Mouse (Mus musculus) neural tube, embryonic 13.5 days (tissue): ENCODE results near the gene Itfg1. TPM values are rescaled to one million over a fixed set of nuclear protein-coding genes. Genes with fewer than 3 reads are reported as not detected.
A peak's percentile ranks its signal among the peaks of the same experiment; 100 is the strongest.

Source experiments
- ATAC-seq: fragments of 200-750 bp; cut with Nextera tagmentation; 2 replicates; pipeline ENCODE4 v1.8.0; 2017; ENCODE audit warnings: low read depth, mild to moderate bottlenecking, moderate TSS enrichment, moderate library complexity
- H3K27ac ChIP-seq: fragments of 300-500 bp; sonication (generic); replicated peaks from 2 replicates; pipeline ENCODE4 v1.5.1; 2015; ENCODE audit warnings: moderate library complexity, mild to moderate bottlenecking, inconsistent platforms
- H3K27me3 ChIP-seq: fragments of 300-500 bp; sonication (generic); 2 replicates; pipeline ENCODE4 v1.6.1; 2015; ENCODE audit warnings: mild to moderate bottlenecking, inconsistent platforms
- H3K36me3 ChIP-seq: fragments of 300-500 bp; sonication (generic); 2 replicates; pipeline ENCODE4 v1.6.1; 2015; ENCODE audit warnings: mild to moderate bottlenecking, inconsistent platforms
- H3K4me1 ChIP-seq: fragments of 300-500 bp; sonication (generic); replicated peaks from 2 replicates; pipeline ENCODE4 v1.6.1; 2015; ENCODE audit warnings: inconsistent platforms
- H3K4me2 ChIP-seq: fragments of 300-500 bp; sonication (generic); 2 replicates; pipeline ENCODE4 v1.6.1; 2015; ENCODE audit warnings: inconsistent platforms, mild to moderate bottlenecking, moderate library complexity
- H3K4me3 ChIP-seq: fragments of 300-500 bp; sonication (generic); 2 replicates; pipeline ENCODE4 v1.5.1; 2015; ENCODE audit warnings: mild to moderate bottlenecking, inconsistent platforms
- H3K9ac ChIP-seq: fragments of 300-500 bp; sonication (generic); 2 replicates; pipeline ENCODE4 v1.6.1; 2015; ENCODE audit warnings: moderate library complexity, mild to moderate bottlenecking, inconsistent platforms
- H3K9me3 ChIP-seq: fragments of 300-500 bp; sonication (generic); 2 replicates; pipeline ENCODE4 v1.6.1; 2016; ENCODE audit warnings: inconsistent platforms
- WGBS: fragments of 180-500 bp; shearing (Covaris S2); methylation state at CpG from one replicate; pipeline ENCODE4 v1.1.7; 2015; 5-methylcytosine and 5-hydroxymethylcytosine counted together
- microRNA-seq: library from miRNA; unstranded; fragments of <30 nt; microRNA quantifications from one replicate; pipeline ENCODE4, GENCODE M21; 2016
- polyA plus RNA-seq: library from polyadenylated mRNA; unstranded; fragments of >200 nt; fragmentation: Nextera tagmentation; extraction: Ambion mirVana; gene quantifications from 2 replicates; pipeline ENCODE4 v1.2.1, GENCODE M21; 2015

Gene Itfg1
- polyA plus RNA-seq, 1 experiment from 2014 or later = 170 TPM

DNA sequence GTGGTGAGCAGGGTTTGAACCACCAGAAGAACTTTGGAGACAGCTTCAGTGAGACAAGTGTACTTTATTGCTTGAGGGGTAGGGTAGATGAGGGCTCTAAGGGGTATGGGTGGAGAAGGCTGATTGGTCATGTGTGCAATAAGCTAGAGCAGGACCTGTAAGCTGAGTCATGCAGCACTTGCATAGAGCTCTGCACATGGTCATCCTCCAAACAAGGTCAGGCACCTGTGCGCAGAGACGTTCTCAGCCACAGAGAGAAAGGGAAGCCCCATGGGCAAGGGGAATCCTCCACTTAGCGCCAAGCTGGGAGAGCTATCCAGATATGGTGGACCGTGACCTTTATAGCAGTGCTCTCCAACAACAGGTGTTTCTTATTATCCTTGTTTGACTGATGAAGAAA, 124.0 kb downstream of the Itfg1 start:
- no peaks in the 10 kb centered on the region for H3K9me3 ChIP-seq
- no peak for ATAC-seq
- 97% methylated on average over 4 of the region's 4 CpGs for WGBS

GRCm38 (mm10) chr8:85706988-85707387, 133.7 kb downstream of the Itfg1 start:
- Histone ChIP-seq H3K27me3 (peaks cover 9% of the 10 kb centered on the region), H3K9me3 (no peaks in the 10 kb centered on the region), H3K4me1 (no peaks in the 10 kb centered on the region), H3K4me3 (no peak overlapping the region), H3K27ac (no peak overlapping the region), H3K4me2 (no peak overlapping the region), H3K36me3 (no peaks in the 10 kb centered on the region), H3K9ac (no peak overlapping the region)
- ATAC-seq = no peak
- 81% methylated on average over 2 of the region's 2 CpGs for WGBS

More for the DNA sequence above, 124.0 kb downstream of the Itfg1 start:
- Histone ChIP-seq H3K4me2 (no peak overlapping the region), H3K36me3 (peaks cover 16% of the 10 kb centered on the region; the same call in 1 of the 2 replicates), H3K9ac (no peak overlapping the region), H3K4me1 (no peaks in the 10 kb centered on the region), H3K4me3 (no peak overlapping the region), H3K27ac (no peak overlapping the region), H3K27me3 (no peaks in the 10 kb centered on the region)

DNA sequence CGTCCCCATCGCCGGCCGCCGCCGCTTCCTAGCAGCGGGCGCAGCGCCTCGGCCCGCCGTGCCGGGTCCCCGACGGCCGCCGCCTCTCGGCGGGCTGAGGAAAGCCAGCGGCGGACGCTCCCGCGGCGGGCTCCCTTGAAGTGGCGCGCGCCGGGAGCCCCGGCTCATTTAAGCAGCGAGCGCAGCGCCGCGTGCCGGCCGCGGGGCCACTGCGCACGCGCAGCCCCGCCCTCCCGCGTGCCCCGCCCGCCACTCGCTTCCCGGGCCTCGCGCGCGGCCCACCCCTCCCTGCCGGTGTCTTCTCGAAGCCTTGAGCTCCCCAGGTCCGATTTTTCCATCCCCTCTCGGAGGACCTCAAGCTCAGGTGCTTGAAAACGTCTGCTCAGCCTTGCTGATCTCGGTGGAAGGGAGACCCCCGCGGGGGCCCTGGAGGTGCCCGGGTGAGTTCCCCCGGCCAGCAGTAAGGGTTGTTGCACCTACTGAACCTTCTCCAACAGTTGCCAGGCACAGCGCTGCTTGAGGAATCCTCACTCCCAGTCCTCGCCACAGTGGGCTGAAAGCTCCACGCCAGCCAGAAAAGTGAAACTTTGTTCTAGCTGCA, 139.9 kb downstream of the Itfg1 start, which contains the start of gene Neto2:
Gene Neto2, minus strand, starts transcription at position 174 of the 601 bp plus-strand sequence.
- peak within 1 kb of the TSS; percentile 98 for H3K27ac ChIP-seq
- no peaks in the 10 kb centered on the region for H3K9me3 ChIP-seq
- H3K36me3 ChIP-seq = no peaks in the 10 kb centered on the region
- peaks cover 12% of the 10 kb centered on the region for H3K4me1 ChIP-seq
- H3K4me2 ChIP-seq = peak within 1 kb of the TSS; percentile 73
- 5% methylated on average over 59 of the region's 65 CpGs for WGBS
- H3K9ac ChIP-seq = peak within 1 kb of the TSS; percentile 95
- ATAC-seq = peak; percentile 91
- H3K27me3 ChIP-seq = peaks cover 13% of the 10 kb centered on the region
- peak within 1 kb of the TSS; percentile 68 for H3K4me3 ChIP-seq

GRCm38 (mm10) chr8:85700101-85700750, 140.5 kb downstream of the Itfg1 start:
- Histone ChIP-seq H3K4me3 (peak overlapping the region; percentile 68), H3K9ac (peak overlapping the region; percentile 95), H3K27ac (peak overlapping the region; percentile 98), H3K9me3 (no peaks in the 10 kb centered on the region), H3K4me2 (peak overlapping the region; percentile 73), H3K27me3 (peaks cover 13% of the 10 kb centered on the region), H3K36me3 (no peaks in the 10 kb centered on the region), H3K4me1 (peaks cover 12% of the 10 kb centered on the region)
- peak; percentile 98 for ATAC-seq
- WGBS = under 1% methylated on average over 83 of the region's 84 CpGs

DNA sequence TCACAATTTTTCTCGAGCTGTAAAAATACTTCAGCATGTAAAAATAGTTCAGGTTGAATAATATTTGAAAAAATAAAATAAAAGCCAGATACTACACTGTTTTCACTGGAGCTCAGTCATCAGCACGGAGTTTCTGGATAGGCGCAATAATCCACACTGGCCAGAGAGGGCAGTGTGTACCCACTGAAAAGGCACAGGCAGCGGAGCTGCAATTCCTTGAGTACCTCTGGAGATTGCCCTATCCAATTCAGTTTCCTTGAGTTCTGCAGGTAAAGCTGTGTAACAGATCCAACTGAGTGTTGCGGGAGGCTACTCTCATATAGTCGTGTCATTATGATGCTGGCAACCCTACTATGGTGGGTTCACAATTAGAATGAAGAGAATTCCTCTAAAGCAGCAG, 141.7 kb downstream of the Itfg1 start:
- under 1% methylated on average over 6 of the region's 6 CpGs for WGBS
- no peak overlapping the region for H3K27ac ChIP-seq
- peaks cover 12% of the 10 kb centered on the region for H3K4me1 ChIP-seq
- no peaks in the 10 kb centered on the region for H3K36me3 ChIP-seq
- ATAC-seq = peak; percentile 32; the same call in 1 of the 2 replicates
- peak overlapping the region; percentile 73 for H3K4me2 ChIP-seq
- no peaks in the 10 kb centered on the region for H3K9me3 ChIP-seq
- peaks cover 13% of the 10 kb centered on the region for H3K27me3 ChIP-seq
- H3K4me3 ChIP-seq = peak overlapping the region; percentile 28
- no peak overlapping the region for H3K9ac ChIP-seq

Small RNA genes within 50 kb of the gene (microRNA-seq; reads per million reads assigned to microRNA genes)
- not detected for gene Mir8109

Other genes with a start within 250 kb of the Itfg1 start
- gene Neto2, start 140.0 kb downstream of the Itfg1 start, polyA plus RNA-seq = 41.2 and 42.3 TPM in 2 replicates
- gene Phkb, start within 50 bp of the Itfg1 start, polyA plus RNA-seq = 36.0 and 40.9 TPM in 2 replicates